Mouse (Mus musculus): ENCODE results near the gene Afdn. TPM values are rescaled to one million over a fixed set of nuclear protein-coding genes. Genes with fewer than 3 reads are reported as not detected.
"Not testable (repeated sequence)": the region's sequence is repeated elsewhere in the genome, so short reads cannot be mapped to it uniquely, and the experiment has no call there.

The Afdn gene
- polyA plus RNA-seq, 1 experiment from 2014 or later, result 131 TPM

- ATAC-seq (ENCODE audit: low FRiP score, low read depth); H3K36me3 ChIP-seq; H3K9me3 ChIP-seq; H3K4me1 ChIP-seq (replicated peaks); H3K9ac ChIP-seq; H3K27ac ChIP-seq (replicated peaks); H3K4me3 ChIP-seq; H3K4me2 ChIP-seq; H3K27me3 ChIP-seq: not testable (repeated sequence)
- WGBS, result 86% methylated on average over 2 of the region's 2 CpGs
Observed at GRCm38 (mm10) chr17:13790033-13790432, 29.7 kb downstream of the Afdn start.

- Histone ChIP-seq H3K27me3 (no peaks in the 10 kb centered on the region), H3K9ac (no peak overlapping the region), H3K27ac (replicated peaks) (no peak overlapping the region), H3K4me2 (no peak overlapping the region), H3K36me3 (no peaks in the 10 kb centered on the region), H3K4me1 (replicated peaks) (no peaks in the 10 kb centered on the region), H3K9me3 (no peaks in the 10 kb centered on the region), H3K4me3 (no peak overlapping the region)
- WGBS, result 95% methylated on average over 1 of the region's 1 CpGs
- ATAC-seq (ENCODE audit: low FRiP score, low read depth), result no peak
Observed at GRCm38 (mm10) chr17:13797691-13798090, 37.4 kb downstream of the Afdn start.

- 86% methylated on average over 2 of the region's 2 CpGs for WGBS
- Histone ChIP-seq H3K27me3 (no peaks in the 10 kb centered on the region), H3K4me3 (no peak overlapping the region), H3K9me3 (no peaks in the 10 kb centered on the region), H3K4me2 (no peak overlapping the region), H3K27ac (replicated peaks) (no peak overlapping the region), H3K4me1 (replicated peaks) (no peaks in the 10 kb centered on the region), H3K36me3 (peaks cover 20% of the 10 kb centered on the region), H3K9ac (no peak overlapping the region)
- ATAC-seq (ENCODE audit: low FRiP score, low read depth), result no peak
Observed at GRCm38 (mm10) chr17:13802836-13803408, 42.6 kb downstream of the Afdn start.

- Histone ChIP-seq H3K36me3 (peaks cover 37% of the 10 kb centered on the region), H3K9ac (no peak overlapping the region), H3K4me1 (replicated peaks) (no peaks in the 10 kb centered on the region), H3K4me3 (no peak overlapping the region), H3K27me3 (no peaks in the 10 kb centered on the region), H3K27ac (replicated peaks) (no peak overlapping the region), H3K9me3 (no peaks in the 10 kb centered on the region), H3K4me2 (no peak overlapping the region)
- 89% methylated on average over 1 of the region's 1 CpGs for WGBS
- no peak for ATAC-seq (ENCODE audit: low FRiP score, low read depth)
Observed at GRCm38 (mm10) chr17:13806016-13806415, 45.7 kb downstream of the Afdn start.

- no peaks in the 10 kb centered on the region for H3K27me3 ChIP-seq
- no peaks in the 10 kb centered on the region for H3K9me3 ChIP-seq
- ATAC-seq (ENCODE audit: low FRiP score, low read depth), result no peak
- no peaks in the 10 kb centered on the region for H3K4me1 ChIP-seq (replicated peaks)
- no peak overlapping the region for H3K9ac ChIP-seq
- no peak overlapping the region for H3K4me2 ChIP-seq
- 92% methylated on average over 2 of the region's 2 CpGs for WGBS
- H3K4me3 ChIP-seq, result no peak overlapping the region
- peaks cover 23% of the 10 kb centered on the region for H3K36me3 ChIP-seq
- H3K27ac ChIP-seq (replicated peaks), result no peak overlapping the region
Observed at GRCm38 (mm10) chr17:13817789-13818188, 57.5 kb downstream of the Afdn start.

- no peak for ATAC-seq (ENCODE audit: low FRiP score, low read depth)
- no peaks in the 10 kb centered on the region for H3K9me3 ChIP-seq
- H3K4me1 ChIP-seq (replicated peaks), result no peaks in the 10 kb centered on the region
- whole genome bisulfite sequencing, result 94% methylated on average over 4 of the region's 4 CpGs
- H3K4me2 ChIP-seq, result no peak overlapping the region
- no peak overlapping the region for H3K27ac ChIP-seq (replicated peaks)
- H3K9ac ChIP-seq, result no peak overlapping the region
- H3K36me3 ChIP-seq, result peaks cover 30% of the 10 kb centered on the region
- H3K4me3 ChIP-seq, result no peak overlapping the region
- H3K27me3 ChIP-seq, result no peaks in the 10 kb centered on the region
Observed at GRCm38 (mm10) chr17:13819342-13819741, 59.0 kb downstream of the Afdn start.

GRCm38 (mm10) chr17:13820676-13821075, 60.3 kb downstream of the Afdn start:
- H3K9ac ChIP-seq, result no peak overlapping the region
- 94% methylated on average over 2 of the region's 2 CpGs for WGBS
- H3K4me2 ChIP-seq, result no peak overlapping the region
- no peak for ATAC-seq (ENCODE audit: low FRiP score, low read depth)
- H3K36me3 ChIP-seq, result peaks cover 44% of the 10 kb centered on the region
- no peaks in the 10 kb centered on the region for H3K27me3 ChIP-seq
- H3K27ac ChIP-seq (replicated peaks), result no peak overlapping the region
- H3K9me3 ChIP-seq, result no peaks in the 10 kb centered on the region
- no peak overlapping the region for H3K4me3 ChIP-seq
- no peaks in the 10 kb centered on the region for H3K4me1 ChIP-seq (replicated peaks)

GRCm38 (mm10) chr17:13825421-13825820, 65.1 kb downstream of the Afdn start:
- Histone ChIP-seq H3K4me1 (replicated peaks) (no peaks in the 10 kb centered on the region), H3K36me3 (peaks cover 38% of the 10 kb centered on the region), H3K4me2 (no peak overlapping the region), H3K9me3 (no peaks in the 10 kb centered on the region), H3K27ac (replicated peaks) (no peak overlapping the region), H3K4me3 (no peak overlapping the region), H3K9ac (no peak overlapping the region), H3K27me3 (no peaks in the 10 kb centered on the region)
- 95% methylated on average over 2 of the region's 2 CpGs for WGBS
- no peak for ATAC-seq (ENCODE audit: low FRiP score, low read depth)

- Histone ChIP-seq H3K4me1 (replicated peaks) (no peaks in the 10 kb centered on the region), H3K9me3 (no peaks in the 10 kb centered on the region), H3K27me3 (no peaks in the 10 kb centered on the region), H3K36me3 (peaks cover 53% of the 10 kb centered on the region), H3K9ac (no peak overlapping the region), H3K4me3 (no peak overlapping the region), H3K27ac (replicated peaks) (no peak overlapping the region), H3K4me2 (no peak overlapping the region)
- ATAC-seq (ENCODE audit: low FRiP score, low read depth), result no peak
- WGBS, result 95% methylated on average over 1 of the region's 1 CpGs
Observed at GRCm38 (mm10) chr17:13830234-13830633, 69.9 kb downstream of the Afdn start.

GRCm38 (mm10) chr17:13830636-13831341, 70.5 kb downstream of the Afdn start:
- Histone ChIP-seq H3K36me3 (peaks cover 53% of the 10 kb centered on the region), H3K9me3 (no peaks in the 10 kb centered on the region), H3K4me3 (no peak overlapping the region), H3K9ac (no peak overlapping the region), H3K4me2 (no peak overlapping the region), H3K4me1 (replicated peaks) (no peaks in the 10 kb centered on the region), H3K27me3 (no peaks in the 10 kb centered on the region), H3K27ac (replicated peaks) (no peak overlapping the region)
- WGBS, result 85% methylated on average over 1 of the region's 1 CpGs
- ATAC-seq (ENCODE audit: low FRiP score, low read depth), result peak; percentile 67; the same call in 1 of the 2 replicates

GRCm38 (mm10) chr17:13835876-13836275, 75.5 kb downstream of the Afdn start:
- Histone ChIP-seq H3K4me2 (no peak overlapping the region), H3K27ac (replicated peaks) (no peak overlapping the region), H3K27me3 (no peaks in the 10 kb centered on the region), H3K4me3 (no peak overlapping the region), H3K9me3 (no peaks in the 10 kb centered on the region), H3K4me1 (replicated peaks) (no peaks in the 10 kb centered on the region), H3K9ac (no peak overlapping the region), H3K36me3 (peaks cover 37% of the 10 kb centered on the region)
- ATAC-seq (ENCODE audit: low FRiP score, low read depth), result peak; percentile 75; the same call in 1 of the 2 replicates
- WGBS, result 81% methylated on average over 4 of the region's 4 CpGs

GRCm38 (mm10) chr17:13850175-13850574, 89.8 kb downstream of the Afdn start:
- peaks cover 62% of the 10 kb centered on the region for H3K36me3 ChIP-seq
- no peak overlapping the region for H3K4me3 ChIP-seq
- no peaks in the 10 kb centered on the region for H3K4me1 ChIP-seq (replicated peaks)
- no peak for ATAC-seq (ENCODE audit: low FRiP score, low read depth)
- H3K27ac ChIP-seq (replicated peaks), result no peak overlapping the region
- 88% methylated on average over 2 of the region's 2 CpGs for WGBS
- H3K9ac ChIP-seq, result no peak overlapping the region
- no peaks in the 10 kb centered on the region for H3K27me3 ChIP-seq
- H3K4me2 ChIP-seq, result no peak overlapping the region
- no peaks in the 10 kb centered on the region for H3K9me3 ChIP-seq

GRCm38 (mm10) chr17:13853883-13854282, 93.5 kb downstream of the Afdn start:
- not testable (repeated sequence) for H3K4me2 ChIP-seq; H3K9me3 ChIP-seq; H3K9ac ChIP-seq; H3K27ac ChIP-seq (replicated peaks); H3K4me3 ChIP-seq; ATAC-seq (ENCODE audit: low FRiP score, low read depth); H3K4me1 ChIP-seq (replicated peaks); H3K27me3 ChIP-seq
- 84% methylated on average over 7 of the region's 7 CpGs for WGBS
- H3K36me3 ChIP-seq, result peaks cover 67% of the 10 kb centered on the region

Measured in hindbrain, embryonic 15.5 days (tissue).